Mouse (Mus musculus): ENCODE results near the gene Ddx56. TPM values are rescaled to one million over a fixed set of nuclear protein-coding genes. Genes with fewer than 3 reads are reported as not detected.

Gene Ddx56
- polyA plus RNA-seq (2017; shearing (Covaris generic)), result 75.1 TPM

DNA sequence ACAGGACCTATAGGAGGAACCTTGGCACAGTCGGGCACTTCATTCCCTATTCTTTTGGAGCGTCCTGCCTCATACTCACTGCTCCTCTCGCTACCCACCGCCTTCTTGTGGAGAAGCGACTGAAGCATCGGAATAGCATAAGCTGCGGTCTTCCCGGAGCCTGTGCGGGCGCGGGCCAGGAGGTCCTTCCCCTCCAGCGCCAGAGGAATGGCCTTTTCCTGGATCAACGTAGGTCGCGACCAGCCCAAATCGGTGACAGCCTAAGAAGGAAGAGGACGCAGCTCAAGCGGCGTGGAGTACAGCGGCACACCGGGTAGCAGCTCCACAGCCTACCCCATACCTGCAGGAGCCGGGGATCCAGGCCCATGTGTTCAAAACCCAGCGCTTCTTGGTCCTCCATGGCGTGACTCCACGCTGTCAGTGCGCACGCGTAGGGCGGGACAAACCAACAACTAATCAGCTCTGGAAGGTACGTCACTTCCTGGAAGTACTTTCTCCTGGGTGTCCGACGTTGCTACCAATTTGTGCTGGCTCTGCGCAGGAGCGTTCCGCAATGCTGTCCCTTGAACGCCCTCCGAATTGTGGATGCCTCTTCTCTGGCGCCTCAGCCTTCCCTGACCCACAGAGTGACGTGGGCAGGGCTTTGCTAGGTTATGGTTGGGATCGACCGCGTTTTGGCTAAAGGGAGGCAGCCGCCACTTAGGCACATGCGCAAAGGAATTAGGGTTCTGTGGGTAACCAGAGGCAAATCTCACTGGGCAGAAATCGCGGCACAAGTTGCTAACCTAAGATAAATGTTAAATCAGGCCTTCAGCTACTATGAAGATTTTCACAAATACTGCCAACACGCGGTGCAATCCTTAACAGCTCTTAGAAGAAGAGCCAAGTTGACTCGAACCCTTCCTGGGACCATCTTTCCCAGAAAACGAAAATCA lies at the start of gene Ddx56:
Ddx56 (minus strand) TSS at position 453 of the 935 bp plus-strand sequence.

DNA sequence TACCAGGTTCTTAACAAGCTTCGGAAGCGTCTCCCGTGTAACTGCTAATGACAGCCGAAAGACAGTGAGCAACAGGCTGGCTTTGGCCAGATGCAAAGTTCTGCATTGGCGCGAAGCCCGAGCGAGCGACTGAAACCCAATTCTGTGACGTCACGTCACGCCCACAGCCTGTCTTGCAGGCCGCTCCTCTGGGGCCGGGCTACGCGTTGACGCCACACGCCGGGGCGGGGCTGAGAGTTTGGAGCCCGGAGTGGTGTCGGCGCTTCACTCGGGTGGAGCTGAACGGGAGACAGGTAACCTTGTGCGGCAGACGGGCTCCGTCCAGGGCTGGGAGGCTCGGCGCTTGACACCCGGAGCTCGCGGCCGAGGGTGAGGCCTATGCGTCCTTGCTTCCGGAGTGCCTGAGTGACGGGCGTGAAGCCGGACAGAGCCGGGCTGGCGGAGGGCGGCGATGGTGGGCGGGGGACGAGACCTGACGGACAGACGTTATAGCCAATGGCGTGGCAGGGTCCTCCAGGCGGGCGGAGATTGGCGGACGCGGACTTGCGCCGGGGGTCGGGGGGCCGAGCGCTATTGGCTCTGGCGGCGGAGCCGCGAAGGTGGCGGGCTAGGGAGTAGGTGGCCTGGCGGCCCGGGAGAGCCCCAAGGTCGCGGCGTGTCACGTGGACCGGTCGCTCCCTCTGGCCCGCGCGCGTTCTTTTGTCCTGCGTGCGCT lies 24.0 kb upstream of the Ddx56 start, which contains the start of gene Ogdh:
Ogdh (plus strand) TSS at position 233 of the 715 bp plus-strand sequence.

DNA sequence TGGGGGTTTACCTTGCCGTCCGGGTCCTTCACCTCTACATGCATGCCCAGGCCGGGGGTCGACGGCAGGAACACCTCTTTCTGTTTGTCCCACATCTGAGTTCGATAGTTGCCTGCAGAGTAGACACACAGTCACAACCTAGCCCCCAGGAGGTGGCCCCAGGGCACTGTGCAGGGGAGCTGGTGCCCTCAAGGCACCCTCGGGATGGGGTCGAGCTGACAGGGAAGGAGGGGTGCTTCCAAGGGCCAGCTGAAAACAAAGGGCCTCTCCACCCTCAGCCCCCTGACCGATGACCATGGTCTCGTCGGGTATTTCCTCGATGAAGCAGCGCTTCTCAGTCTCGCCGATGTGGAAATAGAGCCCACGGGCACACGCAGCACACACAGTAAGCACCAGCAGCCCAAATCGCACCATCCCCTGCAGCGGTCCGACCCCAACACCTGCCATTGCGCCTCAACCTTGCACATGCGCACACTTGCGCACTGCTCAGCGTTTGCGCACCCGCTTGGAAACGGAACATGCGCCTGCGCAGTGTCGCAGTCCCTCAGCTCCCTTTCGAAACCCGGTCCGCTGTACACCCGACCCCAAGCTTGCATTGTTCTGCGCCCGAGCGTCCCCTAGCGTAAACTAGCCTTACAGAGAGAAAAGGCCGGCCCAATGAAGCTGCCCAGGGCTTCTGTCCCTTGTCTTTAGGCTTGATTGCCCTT lies 7.0 kb upstream of the Ddx56 start, which contains the start of gene Tmed4:
Tmed4 (minus strand) TSS at position 484 of the 707 bp plus-strand sequence.

DNA sequence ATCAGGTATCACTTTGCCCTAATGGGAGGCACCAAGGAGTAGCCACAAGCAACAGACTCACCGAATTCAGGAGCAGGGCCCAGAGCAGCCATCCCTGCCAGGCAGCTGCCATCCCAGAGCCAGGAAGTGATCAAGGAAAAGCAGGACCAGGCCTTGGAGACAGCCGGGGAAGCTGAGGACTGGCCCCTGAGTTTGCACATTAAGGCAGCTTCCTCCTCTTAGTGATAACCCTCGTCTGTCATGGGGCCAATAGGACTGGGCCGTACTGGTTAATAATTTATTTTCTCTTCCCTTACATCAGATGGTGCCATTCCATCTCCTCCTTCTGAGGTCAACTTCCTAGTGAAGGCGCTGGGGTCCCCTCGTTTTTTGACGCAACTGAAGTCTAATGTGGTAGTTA lies 37.6 kb downstream of the Ddx56 start, which contains the start of gene Npc1l1:
Npc1l1 (minus strand) TSS at position 132 of the 400 bp plus-strand sequence.

Other genes starting within 250 kb of the Ddx56 start
- gene Camk2b, start 201.4 kb downstream of the Ddx56 start, polyA plus RNA-seq (2017; shearing (Covaris generic)), result 20.6 TPM
- gene A730071L15Rik, start 67.7 kb downstream of the Ddx56 start, polyA plus RNA-seq (2017; shearing (Covaris generic)), result not detected
- 51.3 TPM for gene Nudcd3, start 67.4 kb downstream of the Ddx56 start, polyA plus RNA-seq (2017; shearing (Covaris generic))
- not detected for gene Npc1l1, start 37.6 kb downstream of the Ddx56 start, polyA plus RNA-seq (2017; shearing (Covaris generic))
- gene Tmed4, start 7.1 kb upstream of the Ddx56 start, polyA plus RNA-seq (2017; shearing (Covaris generic)), result 64.2 TPM
- 205 TPM for gene Ogdh, start 23.9 kb upstream of the Ddx56 start, polyA plus RNA-seq (2017; shearing (Covaris generic))
- 25.8 TPM for gene Zmiz2, start 121.3 kb upstream of the Ddx56 start, polyA plus RNA-seq (2017; shearing (Covaris generic))
- gene Ppia, start 147.7 kb upstream of the Ddx56 start, polyA plus RNA-seq (2017; shearing (Covaris generic)), result 4,542 TPM
- 152 TPM for gene H2afv, start 176.7 kb upstream of the Ddx56 start, polyA plus RNA-seq (2017; shearing (Covaris generic))
- gene Purb, start 208.1 kb upstream of the Ddx56 start, polyA plus RNA-seq (2017; shearing (Covaris generic)), result 7.0 TPM

All from activated CD4-positive, CD25-positive, alpha-beta regulatory T cell, adult 9 weeks (primary cell).